Mouse (Mus musculus): ENCODE data around the gene Spata5. TPM values are rescaled to one million over a fixed set of nuclear protein-coding genes. Genes with fewer than 3 reads are reported as not detected.

Spata5 gene
- polyA plus RNA-seq, 1 experiment from 2014 or later, result 34.5 TPM

DNA sequence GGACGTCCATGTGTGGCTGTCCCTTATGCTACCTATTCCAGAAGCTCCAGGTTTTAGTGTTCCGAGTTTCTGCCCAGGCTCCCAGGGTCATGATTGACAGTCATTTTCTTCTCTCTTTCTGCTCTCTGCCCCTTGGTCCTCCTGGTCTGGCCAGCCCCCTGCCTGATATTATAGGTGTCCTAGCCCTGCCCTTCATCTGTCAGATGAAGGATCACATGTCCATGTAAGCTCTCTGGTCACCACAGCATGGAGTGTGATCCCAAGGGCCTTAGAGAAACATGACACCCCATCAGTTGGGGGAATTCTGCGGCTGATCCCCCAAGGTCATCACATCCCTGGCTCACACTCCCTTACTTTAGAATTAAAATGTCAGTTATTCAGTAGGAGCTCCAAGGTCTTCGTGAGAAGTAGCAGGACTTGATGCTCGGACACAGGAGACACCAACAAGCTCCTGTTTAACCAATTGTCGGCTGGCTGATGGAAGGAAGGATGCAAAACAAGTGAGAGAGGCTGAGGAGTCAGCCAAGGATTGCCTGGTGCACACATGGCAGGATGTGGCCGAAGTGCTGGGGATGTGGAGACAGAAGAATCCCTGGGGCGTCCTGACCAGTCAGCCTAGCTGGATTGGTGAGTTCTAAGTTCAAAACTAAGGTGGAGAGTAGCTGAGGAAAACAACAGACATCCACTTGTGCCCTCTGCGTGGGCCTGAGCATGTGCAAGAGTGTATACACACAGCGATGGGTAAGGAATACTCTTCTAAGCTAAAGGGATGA is 195.4 kb downstream of the Spata5 start:
- 84% methylated on average over 10 of the region's 10 CpGs for WGBS

DNA sequence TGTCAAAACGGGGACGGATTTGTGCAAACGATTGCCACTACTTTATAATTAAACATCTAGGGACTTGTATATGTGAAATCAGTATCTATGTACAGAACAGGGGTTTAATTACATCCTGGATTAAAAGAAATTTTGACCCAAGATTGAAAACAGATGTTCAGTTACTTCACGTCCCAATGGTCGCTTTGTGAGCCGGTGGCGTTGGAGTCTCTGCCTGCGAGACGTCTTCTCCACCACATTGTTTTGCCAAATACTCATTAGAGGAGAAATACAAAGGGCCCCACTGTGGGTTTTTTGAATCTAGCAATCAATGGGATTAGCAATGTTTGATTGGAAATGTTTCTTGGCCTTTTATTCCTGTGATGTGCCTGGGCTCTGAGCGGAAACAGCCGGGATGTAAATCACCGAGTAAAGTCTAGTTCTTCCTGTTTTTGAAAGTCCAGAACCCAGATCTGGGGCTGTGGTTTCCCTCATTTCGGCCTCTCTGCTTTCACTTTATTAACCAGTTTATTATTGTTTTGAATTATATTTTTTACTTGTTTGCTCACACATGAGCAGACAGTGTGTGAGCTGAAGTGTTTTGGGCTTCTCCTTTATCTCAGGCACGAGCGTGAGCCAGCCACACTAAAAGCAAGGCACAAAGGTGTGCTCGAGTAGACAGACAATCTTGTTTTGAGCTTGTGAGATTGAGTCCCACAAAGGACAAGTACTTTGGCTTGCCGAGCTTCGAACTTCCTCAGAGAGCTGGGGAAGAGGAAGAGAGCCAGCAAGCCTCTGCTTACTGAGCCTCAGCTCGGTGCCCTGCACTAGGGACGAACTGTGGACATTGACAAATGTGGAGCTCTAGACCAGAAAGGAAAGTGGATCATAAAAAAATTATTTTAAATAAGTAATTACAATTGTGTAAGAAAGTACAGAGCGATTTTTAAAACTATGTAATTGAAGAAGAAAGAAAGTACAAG is 197.2 kb downstream of the Spata5 start:
- no peak for ATAC-seq
- Histone ChIP-seq H3K27me3 (replicated peaks) (no peaks in the 10 kb centered on the region), H3K4me3 (replicated peaks) (no peak overlapping the region), H3K9ac (no peak overlapping the region), H3K4me1 (replicated peaks) (no peaks in the 10 kb centered on the region), H3K27ac (no peak overlapping the region), H3K36me3 (no peaks in the 10 kb centered on the region), H3K4me2 (replicated peaks) (no peak overlapping the region), H3K9me3 (no peaks in the 10 kb centered on the region)
- WGBS, result 76% methylated on average over 21 of the region's 21 CpGs

More for the DNA sequence above, 195.4 kb downstream of the Spata5 start:
- no peak for ATAC-seq
- H3K4me2 ChIP-seq (replicated peaks), result no peak overlapping the region
- H3K27ac ChIP-seq, result no peak overlapping the region
- H3K36me3 ChIP-seq, result no peaks in the 10 kb centered on the region
- no peaks in the 10 kb centered on the region for H3K27me3 ChIP-seq (replicated peaks)
- no peak overlapping the region for H3K9ac ChIP-seq
- H3K9me3 ChIP-seq, result no peaks in the 10 kb centered on the region
- no peaks in the 10 kb centered on the region for H3K4me1 ChIP-seq (replicated peaks)
- no peak overlapping the region for H3K4me3 ChIP-seq (replicated peaks)

Other genes with a start within 250 kb of the Spata5 start
- not detected in 2 replicates for gene Il21, start 187.3 kb upstream of the Spata5 start, polyA plus RNA-seq (2015; fragmentation: Nextera tagmentation; extraction: Ambion mirVana)
- 5.1 and 5.3 TPM in 2 replicates for gene Bbs12, start 107.3 kb upstream of the Spata5 start, polyA plus RNA-seq (2015; fragmentation: Nextera tagmentation; extraction: Ambion mirVana)
- gene Cetn4, start 107.2 kb upstream of the Spata5 start, polyA plus RNA-seq (2015; fragmentation: Nextera tagmentation; extraction: Ambion mirVana), result 2.3 and 2.6 TPM in 2 replicates
- gene Fgf2, start 71.5 kb upstream of the Spata5 start, polyA plus RNA-seq (2015; fragmentation: Nextera tagmentation; extraction: Ambion mirVana), result 1.7 and 2.5 TPM in 2 replicates
- 8.1 and 8.5 TPM in 2 replicates for gene Nudt6, start 315 bp downstream of the Spata5 start, polyA plus RNA-seq (2015; fragmentation: Nextera tagmentation; extraction: Ambion mirVana)
- 13.4 and 14.2 TPM in 2 replicates for gene Spry1, start 220.1 kb downstream of the Spata5 start, polyA plus RNA-seq (2015; fragmentation: Nextera tagmentation; extraction: Ambion mirVana)

All from intestine, embryonic 15.5 days (tissue).